Mouse (Mus musculus): ENCODE data around the gene Ptpdc1. TPM values are rescaled to one million over a fixed set of nuclear protein-coding genes. Genes with fewer than 3 reads are reported as not detected.

The Ptpdc1 gene
- polyA plus RNA-seq, 1 experiment from 2014 or later: 16.9 TPM

GRCm38 (mm10) chr13:48617774-48618173, 7.7 kb downstream of the Ptpdc1 start:
- H3K4me3 ChIP-seq (ENCODE audit: low read depth, low read length): no peak overlapping the region
- H3K27ac ChIP-seq (replicated peaks; ENCODE audit: low read depth, low read length): no peak overlapping the region
- no peaks in the 10 kb centered on the region; the same call in 1 of the 2 replicates for H3K9me3 ChIP-seq (replicated peaks; ENCODE audit: control insufficient read depth, low read length)
- H3K4me2 ChIP-seq (ENCODE audit: low read depth, low read length): no peak overlapping the region
- no peaks in the 10 kb centered on the region for H3K27me3 ChIP-seq (ENCODE audit: control insufficient read depth, insufficient read depth, low read length)
- no peak for DNase-seq (ENCODE audit: low spot score)
- no peak for ATAC-seq (replicated peaks; ENCODE audit: insufficient number of reproducible peaks, low FRiP score, low TSS enrichment, low read depth)
- H3K36me3 ChIP-seq (replicated peaks; ENCODE audit: control insufficient read depth, insufficient read depth, low read depth, low read length): no peaks in the 10 kb centered on the region
- no peaks in the 10 kb centered on the region for H3K4me1 ChIP-seq (ENCODE audit: control insufficient read depth, insufficient read depth, low read length)
- no peak overlapping the region for H3K9ac ChIP-seq (replicated peaks; ENCODE audit: low read length)

GRCm38 (mm10) chr13:48614525-48614924, 10.9 kb downstream of the Ptpdc1 start:
- DNase-seq (ENCODE audit: low spot score): no peak
- H3K27ac ChIP-seq (replicated peaks; ENCODE audit: low read depth, low read length): no peak overlapping the region
- no peaks in the 10 kb centered on the region for H3K36me3 ChIP-seq (replicated peaks; ENCODE audit: control insufficient read depth, insufficient read depth, low read depth, low read length)
- ATAC-seq (replicated peaks; ENCODE audit: insufficient number of reproducible peaks, low FRiP score, low TSS enrichment, low read depth): no peak
- no peak overlapping the region for H3K9ac ChIP-seq (replicated peaks; ENCODE audit: low read length)
- H3K4me2 ChIP-seq (ENCODE audit: low read depth, low read length): no peak overlapping the region
- H3K27me3 ChIP-seq (ENCODE audit: control insufficient read depth, insufficient read depth, low read length): no peaks in the 10 kb centered on the region
- H3K4me1 ChIP-seq (ENCODE audit: control insufficient read depth, insufficient read depth, low read length): no peaks in the 10 kb centered on the region
- WGBS: 88% methylated on average over 2 of the region's 2 CpGs
- no peak overlapping the region for H3K4me3 ChIP-seq (ENCODE audit: low read depth, low read length)
- H3K9me3 ChIP-seq (replicated peaks; ENCODE audit: control insufficient read depth, low read length): no peaks in the 10 kb centered on the region; the same call in 1 of the 2 replicates

DNA sequence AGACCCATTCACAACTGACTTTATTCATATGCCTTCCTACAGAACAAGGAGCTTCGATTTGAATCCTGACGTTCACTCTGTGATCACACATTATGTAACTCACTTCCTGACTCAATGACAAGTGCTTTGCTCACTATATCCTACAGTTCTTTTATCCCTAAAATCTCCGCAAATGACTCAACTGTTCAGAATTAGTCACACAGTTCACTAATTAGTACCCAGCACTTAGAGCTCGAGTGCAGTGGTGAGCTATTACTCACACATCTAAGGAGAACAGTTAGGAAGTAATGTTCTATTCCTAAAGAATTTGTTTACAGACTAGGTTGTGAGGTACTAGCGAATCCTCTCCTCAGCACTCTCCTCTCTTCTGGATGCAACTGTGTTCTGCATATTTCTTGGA, 16.4 kb downstream of the Ptpdc1 start:
- no peak overlapping the region for H3K27ac ChIP-seq (replicated peaks; ENCODE audit: low read depth, low read length)
- H3K4me1 ChIP-seq (ENCODE audit: control insufficient read depth, insufficient read depth, low read length): no peaks in the 10 kb centered on the region
- DNase-seq (ENCODE audit: low spot score) (no peak), ATAC-seq (replicated peaks; ENCODE audit: insufficient number of reproducible peaks, low FRiP score, low TSS enrichment, low read depth) (no peak)
- H3K27me3 ChIP-seq (ENCODE audit: control insufficient read depth, insufficient read depth, low read length): no peaks in the 10 kb centered on the region
- no peak overlapping the region for H3K4me2 ChIP-seq (ENCODE audit: low read depth, low read length)
- no peaks in the 10 kb centered on the region for H3K9me3 ChIP-seq (replicated peaks; ENCODE audit: control insufficient read depth, low read length)
- H3K36me3 ChIP-seq (replicated peaks; ENCODE audit: control insufficient read depth, insufficient read depth, low read depth, low read length): no peaks in the 10 kb centered on the region; the same call in 1 of the 2 replicates
- H3K9ac ChIP-seq (replicated peaks; ENCODE audit: low read length): no peak overlapping the region
- H3K4me3 ChIP-seq (ENCODE audit: low read depth, low read length): no peak overlapping the region
- 79% methylated on average over 5 of the region's 5 CpGs for WGBS

DNA sequence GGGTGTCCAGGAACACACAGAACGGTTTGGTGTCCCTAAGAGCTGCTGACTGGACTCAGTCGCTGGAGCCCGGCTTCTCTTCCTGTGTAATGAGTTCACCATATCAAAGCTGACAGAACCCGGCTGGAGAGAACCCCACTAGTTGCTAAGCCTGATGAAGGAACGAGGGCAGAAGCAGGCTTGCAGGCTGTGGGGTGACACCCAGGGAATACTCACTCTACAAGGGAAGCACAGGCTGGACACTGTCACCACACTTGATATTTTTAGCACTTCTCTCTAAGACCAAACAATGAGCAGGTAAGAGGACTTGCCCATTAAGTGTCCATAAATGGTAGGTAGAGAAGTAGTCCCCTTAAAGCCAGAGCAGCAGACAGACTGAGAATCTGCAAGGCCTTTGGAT, 20.9 kb downstream of the Ptpdc1 start:
- H3K9ac ChIP-seq (replicated peaks; ENCODE audit: low read length): no peak overlapping the region
- no peak overlapping the region for H3K27ac ChIP-seq (replicated peaks; ENCODE audit: low read depth, low read length)
- no peak for ATAC-seq (replicated peaks; ENCODE audit: insufficient number of reproducible peaks, low FRiP score, low TSS enrichment, low read depth)
- no peak overlapping the region for H3K4me3 ChIP-seq (ENCODE audit: low read depth, low read length)
- H3K4me1 ChIP-seq (ENCODE audit: control insufficient read depth, insufficient read depth, low read length): no peaks in the 10 kb centered on the region
- DNase-seq (ENCODE audit: low spot score): no peak
- no peaks in the 10 kb centered on the region for H3K9me3 ChIP-seq (replicated peaks; ENCODE audit: control insufficient read depth, low read length)
- no peaks in the 10 kb centered on the region for H3K27me3 ChIP-seq (ENCODE audit: control insufficient read depth, insufficient read depth, low read length)
- H3K4me2 ChIP-seq (ENCODE audit: low read depth, low read length): no peak overlapping the region
- 88% methylated on average over 5 of the region's 5 CpGs for WGBS
- no peaks in the 10 kb centered on the region; the same call in 1 of the 2 replicates for H3K36me3 ChIP-seq (replicated peaks; ENCODE audit: control insufficient read depth, insufficient read depth, low read depth, low read length)

DNA sequence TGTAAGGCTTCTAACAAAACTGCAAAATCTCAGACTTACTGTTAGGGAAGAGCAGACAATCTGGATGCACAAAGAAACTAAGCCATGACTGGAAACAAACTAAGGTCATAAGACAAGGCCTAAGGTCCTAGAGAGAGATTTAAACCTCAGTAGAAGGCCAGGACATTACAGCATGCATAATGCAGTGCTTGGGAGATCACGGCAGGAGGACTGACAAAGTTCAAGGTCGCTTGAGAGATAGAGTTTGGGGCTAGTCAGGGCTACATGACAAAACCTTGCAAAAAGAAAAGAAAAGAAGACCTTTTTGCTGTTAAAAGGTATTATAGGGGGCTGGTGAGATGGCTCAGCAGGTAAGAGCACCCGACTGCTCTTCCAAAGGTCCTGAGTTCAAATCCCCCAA, 22.2 kb downstream of the Ptpdc1 start:
- no peak for DNase-seq (ENCODE audit: low spot score)
- H3K36me3 ChIP-seq (replicated peaks; ENCODE audit: control insufficient read depth, insufficient read depth, low read depth, low read length): no peaks in the 10 kb centered on the region; the same call in 1 of the 2 replicates
- 79% methylated on average over 3 of the region's 3 CpGs for WGBS
- no peaks in the 10 kb centered on the region for H3K27me3 ChIP-seq (ENCODE audit: control insufficient read depth, insufficient read depth, low read length)
- no peaks in the 10 kb centered on the region for H3K4me1 ChIP-seq (ENCODE audit: control insufficient read depth, insufficient read depth, low read length)
- H3K4me3 ChIP-seq (ENCODE audit: low read depth, low read length): no peak overlapping the region
- no peak for ATAC-seq (replicated peaks; ENCODE audit: insufficient number of reproducible peaks, low FRiP score, low TSS enrichment, low read depth)
- H3K27ac ChIP-seq (replicated peaks; ENCODE audit: low read depth, low read length): no peak overlapping the region
- no peak overlapping the region for H3K4me2 ChIP-seq (ENCODE audit: low read depth, low read length)
- H3K9ac ChIP-seq (replicated peaks; ENCODE audit: low read length): no peak overlapping the region
- H3K9me3 ChIP-seq (replicated peaks; ENCODE audit: control insufficient read depth, low read length): no peaks in the 10 kb centered on the region

DNA sequence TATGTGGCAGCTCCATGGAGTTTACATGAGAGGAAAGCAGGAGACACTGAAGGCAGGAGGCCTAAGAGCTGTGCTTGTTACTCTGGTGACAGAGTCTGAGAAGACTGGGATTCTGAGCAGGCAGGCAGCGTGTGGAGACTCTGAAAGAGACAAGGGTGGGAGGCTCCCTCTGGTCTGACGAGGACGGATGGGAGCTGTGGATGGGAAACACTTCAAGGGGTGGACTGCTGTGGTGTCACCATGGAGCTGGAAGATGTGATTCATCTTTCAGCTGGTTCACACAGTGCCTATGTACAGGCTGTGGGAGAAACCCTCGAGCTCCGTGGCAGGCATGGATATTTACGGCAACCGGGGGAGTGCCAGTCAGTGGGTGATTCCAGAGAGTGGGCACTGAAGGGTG, 30.9 kb downstream of the Ptpdc1 start:
- Histone ChIP-seq H3K4me3 (ENCODE audit: low read depth, low read length) (no peak overlapping the region), H3K27me3 (ENCODE audit: control insufficient read depth, insufficient read depth, low read length) (no peaks in the 10 kb centered on the region), H3K9ac (replicated peaks; ENCODE audit: low read length) (no peak overlapping the region), H3K9me3 (replicated peaks; ENCODE audit: control insufficient read depth, low read length) (no peaks in the 10 kb centered on the region), H3K27ac (replicated peaks; ENCODE audit: low read depth, low read length) (no peak overlapping the region), H3K36me3 (replicated peaks; ENCODE audit: control insufficient read depth, insufficient read depth, low read depth, low read length) (no peaks in the 10 kb centered on the region), H3K4me2 (ENCODE audit: low read depth, low read length) (no peak overlapping the region), H3K4me1 (ENCODE audit: control insufficient read depth, insufficient read depth, low read length) (no peaks in the 10 kb centered on the region)
- 74% methylated on average over 7 of the region's 7 CpGs for WGBS
- no peak for ATAC-seq (replicated peaks; ENCODE audit: insufficient number of reproducible peaks, low FRiP score, low TSS enrichment, low read depth)
- DNase-seq (ENCODE audit: low spot score): no peak

DNA sequence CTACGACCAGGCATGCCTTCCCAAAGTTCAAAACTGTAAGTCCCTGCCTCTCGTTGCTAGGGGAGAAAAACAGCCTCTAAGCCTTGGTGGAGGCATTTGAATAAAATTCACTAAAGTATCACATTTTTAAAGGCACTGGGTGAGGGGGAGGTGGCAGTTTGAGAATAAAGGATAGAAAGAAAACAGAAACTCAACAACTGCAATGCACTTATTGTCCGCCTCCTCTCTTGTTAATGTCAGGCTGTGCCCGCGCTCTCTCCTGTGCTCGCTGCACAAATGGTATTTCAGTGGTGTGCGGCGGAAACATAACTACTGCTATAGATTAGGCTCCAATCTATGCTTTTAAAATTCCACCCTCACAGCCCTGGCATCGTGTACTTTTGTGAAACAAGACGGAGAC, 31.4 kb downstream of the Ptpdc1 start:
- Histone ChIP-seq H3K9me3 (replicated peaks; ENCODE audit: control insufficient read depth, low read length) (no peaks in the 10 kb centered on the region), H3K4me3 (ENCODE audit: low read depth, low read length) (no peak overlapping the region), H3K4me2 (ENCODE audit: low read depth, low read length) (no peak overlapping the region), H3K9ac (replicated peaks; ENCODE audit: low read length) (no peak overlapping the region), H3K36me3 (replicated peaks; ENCODE audit: control insufficient read depth, insufficient read depth, low read depth, low read length) (no peaks in the 10 kb centered on the region), H3K27me3 (ENCODE audit: control insufficient read depth, insufficient read depth, low read length) (no peaks in the 10 kb centered on the region), H3K27ac (replicated peaks; ENCODE audit: low read depth, low read length) (no peak overlapping the region), H3K4me1 (ENCODE audit: control insufficient read depth, insufficient read depth, low read length) (no peaks in the 10 kb centered on the region)
- DNase-seq (ENCODE audit: low spot score) (peak; percentile 31), ATAC-seq (replicated peaks; ENCODE audit: insufficient number of reproducible peaks, low FRiP score, low TSS enrichment, low read depth) (no peak)
- WGBS: 64% methylated on average over 10 of the region's 10 CpGs

DNA sequence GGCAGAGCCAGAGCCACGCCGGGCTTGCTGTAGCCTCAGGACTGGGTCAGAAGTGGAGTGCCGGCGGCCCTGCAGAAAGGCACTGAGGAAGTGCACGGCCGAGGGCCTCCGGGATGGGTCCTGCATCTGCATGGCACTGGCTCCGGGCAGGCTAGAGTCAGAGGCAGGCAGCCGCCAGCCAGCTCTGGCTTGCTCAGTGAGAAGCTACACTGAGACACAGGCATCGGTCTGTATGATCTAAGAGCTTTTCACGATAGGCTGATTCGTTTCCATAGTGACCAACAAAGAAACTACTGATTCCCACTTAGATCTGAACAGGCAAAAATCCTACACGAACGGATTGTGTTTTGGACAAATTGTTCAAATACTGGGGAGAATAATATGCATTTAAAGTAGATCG, 32.3 kb downstream of the Ptpdc1 start:
- ATAC-seq (replicated peaks; ENCODE audit: insufficient number of reproducible peaks, low FRiP score, low TSS enrichment, low read depth) (peak; percentile 89), DNase-seq (ENCODE audit: low spot score) (peak; percentile 69)
- no peaks in the 10 kb centered on the region for H3K4me1 ChIP-seq (ENCODE audit: control insufficient read depth, insufficient read depth, low read length)
- WGBS: 29% methylated on average over 15 of the region's 15 CpGs
- 0 out of 2 replicates have a peak overlapping the region, but pooled peaks have one; percentile 8 for H3K4me2 ChIP-seq (ENCODE audit: low read depth, low read length)
- no peaks in the 10 kb centered on the region for H3K9me3 ChIP-seq (replicated peaks; ENCODE audit: control insufficient read depth, low read length)
- no peaks in the 10 kb centered on the region for H3K27me3 ChIP-seq (ENCODE audit: control insufficient read depth, insufficient read depth, low read length)
- H3K36me3 ChIP-seq (replicated peaks; ENCODE audit: control insufficient read depth, insufficient read depth, low read depth, low read length): no peaks in the 10 kb centered on the region
- H3K9ac ChIP-seq (replicated peaks; ENCODE audit: low read length): peak overlapping the region; percentile 26; the same call in 1 of the 2 replicates
- H3K27ac ChIP-seq (replicated peaks; ENCODE audit: low read depth, low read length): 0 out of 2 replicates have a peak overlapping the region, but pooled peaks have one; percentile 22
- no peak overlapping the region for H3K4me3 ChIP-seq (ENCODE audit: low read depth, low read length)
